Mouse (Mus musculus): ENCODE data around the gene Hist1h2bc.

DNA sequence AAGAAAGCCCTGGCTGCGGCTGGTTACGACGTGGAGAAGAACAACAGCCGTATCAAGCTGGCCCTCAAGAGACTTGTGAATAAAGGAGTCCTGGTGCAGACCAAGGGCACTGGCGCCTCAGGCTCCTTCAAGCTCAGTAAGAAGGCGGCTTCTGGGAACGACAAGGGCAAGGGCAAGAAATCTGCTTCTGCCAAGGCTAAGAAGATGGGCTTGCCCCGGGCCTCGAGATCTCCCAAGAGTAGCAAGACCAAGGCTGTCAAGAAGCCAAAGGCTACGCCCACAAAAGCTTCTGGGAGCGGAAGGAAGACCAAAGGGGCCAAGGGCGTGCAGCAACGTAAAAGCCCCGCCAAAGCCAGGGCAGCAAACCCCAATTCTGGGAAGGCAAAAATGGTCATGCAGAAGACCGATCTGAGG is 12.1 kb downstream of the Hist1h2bc start:
- no peak for TF ChIP-seq CTCF (IDR thresholded peaks at IDR 0.05; ENCODE audit: low read depth)
- TF ChIP-seq EP300 (optimal IDR thresholded peaks at IDR 0.05) = no peak

All from stomach, postnatal 0 days (tissue).